Mouse (Mus musculus): Measurements from ENCODE around the gene Traf1.
A peak's percentile ranks its signal among the peaks of the same experiment; 100 is the strongest.

Traf1 gene

DNA sequence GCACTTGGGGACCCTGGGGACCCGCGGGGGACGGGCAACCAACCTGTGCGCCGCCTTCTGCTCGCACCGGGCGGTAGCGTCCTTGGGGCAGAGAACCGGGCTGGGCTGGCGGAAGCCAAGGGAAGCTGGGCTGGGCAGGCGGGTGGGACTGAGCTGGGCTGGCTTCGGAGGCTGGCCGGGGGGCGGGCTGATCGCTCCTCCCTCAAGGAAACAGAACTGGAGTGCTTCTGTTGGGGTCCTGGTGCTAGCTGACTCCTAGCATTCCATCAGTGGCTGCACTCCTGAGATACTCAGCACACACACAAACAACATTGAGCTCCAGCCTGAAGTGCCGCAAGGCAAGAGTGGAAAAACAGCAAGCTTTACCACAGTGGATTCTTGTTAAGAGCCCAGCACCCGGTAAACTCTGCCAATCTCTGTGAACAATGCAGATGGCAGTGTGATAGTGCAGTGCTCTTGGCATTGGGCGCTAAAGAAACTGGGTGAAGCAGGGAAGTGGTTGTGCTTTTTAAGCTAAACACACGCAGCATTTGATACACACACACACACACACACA lies at the start of gene Traf1:
TSS of gene Traf1 (minus strand) at position 292 of the 556 bp plus-strand sequence.
- peak in 1 of 2 experiments; percentile 37 for DNase-seq (ENCODE audit: low read depth in 1 of 2, low spot score in 2 of 2)

- no peak for DNase-seq (ENCODE audit: low read depth in 1 of 2, low spot score in 2 of 2)
Observed at GRCm38 (mm10) chr2:34998956-34999355, 37.4 kb upstream of the Traf1 start.

GRCm38 (mm10) chr2:34996506-34996905 lies 34.9 kb upstream of the Traf1 start:
- DNase-seq (ENCODE audit: low read depth in 1 of 2, low spot score in 2 of 2), result no peak

DNA sequence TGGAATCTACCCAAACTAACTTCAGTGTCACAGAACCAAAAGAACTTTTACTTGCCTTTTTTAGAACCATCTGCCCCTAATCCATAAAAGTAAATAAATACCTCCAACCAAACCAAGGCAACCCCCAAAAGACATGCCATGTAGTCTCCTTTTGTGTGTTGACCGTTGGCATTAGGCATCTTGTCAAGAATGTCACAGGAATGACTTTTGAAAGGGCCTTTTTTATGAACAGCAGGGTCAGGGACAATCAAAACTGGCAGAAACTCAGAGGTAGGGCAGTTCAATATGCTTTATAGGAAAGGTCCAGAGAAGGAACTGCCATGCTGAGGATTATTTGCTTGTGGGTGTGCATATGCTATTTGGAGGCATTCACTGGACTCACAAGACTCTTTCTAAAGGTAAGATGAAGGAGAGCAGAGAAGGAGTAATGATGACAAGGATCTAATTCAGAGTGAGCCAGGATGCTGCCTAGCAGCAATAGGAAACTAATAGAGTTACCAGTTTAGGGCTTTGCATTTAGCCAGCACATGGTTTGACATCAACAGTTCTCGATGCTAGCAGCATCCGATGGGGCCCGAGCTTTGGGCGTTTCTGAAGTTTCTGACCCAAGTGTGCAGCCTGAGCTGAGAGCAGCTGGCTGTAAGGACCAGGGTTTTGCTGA lies 32.3 kb upstream of the Traf1 start:
- no peak for DNase-seq (ENCODE audit: low read depth in 1 of 2, low spot score in 2 of 2)

GRCm38 (mm10) chr2:34992729-34993695 lies 31.4 kb upstream of the Traf1 start:
- no peak for DNase-seq (ENCODE audit: low read depth in 1 of 2, low spot score in 2 of 2)

DNA sequence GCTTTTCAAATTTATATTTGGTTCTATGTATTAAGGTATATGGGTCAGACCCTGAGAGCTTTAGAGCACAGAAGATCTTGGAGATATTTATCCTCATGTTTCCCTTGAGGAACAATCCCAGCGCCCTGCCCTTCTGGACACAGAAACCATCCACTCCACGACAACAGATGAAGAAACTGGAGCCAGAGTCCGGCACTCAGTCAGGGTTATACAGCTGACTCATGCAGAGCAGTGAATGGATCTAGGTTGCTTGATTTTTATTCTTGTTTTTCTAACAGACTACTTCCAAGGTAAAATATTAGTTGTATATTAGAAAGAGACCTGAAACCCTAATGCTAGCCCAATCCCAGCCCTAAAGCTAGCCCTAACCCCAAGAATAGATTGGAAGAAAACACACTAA lies 30.4 kb upstream of the Traf1 start:
- DNase-seq (ENCODE audit: low read depth in 1 of 2, low spot score in 2 of 2), result no peak

- DNase-seq (ENCODE audit: low read depth in 1 of 2, low spot score in 2 of 2), result no peak
Observed at GRCm38 (mm10) chr2:34989749-34990148, 28.2 kb upstream of the Traf1 start.

GRCm38 (mm10) chr2:34987595-34987994 lies 26.0 kb upstream of the Traf1 start:
- DNase-seq (ENCODE audit: low read depth in 1 of 2, low spot score in 2 of 2), result no peak

DNA sequence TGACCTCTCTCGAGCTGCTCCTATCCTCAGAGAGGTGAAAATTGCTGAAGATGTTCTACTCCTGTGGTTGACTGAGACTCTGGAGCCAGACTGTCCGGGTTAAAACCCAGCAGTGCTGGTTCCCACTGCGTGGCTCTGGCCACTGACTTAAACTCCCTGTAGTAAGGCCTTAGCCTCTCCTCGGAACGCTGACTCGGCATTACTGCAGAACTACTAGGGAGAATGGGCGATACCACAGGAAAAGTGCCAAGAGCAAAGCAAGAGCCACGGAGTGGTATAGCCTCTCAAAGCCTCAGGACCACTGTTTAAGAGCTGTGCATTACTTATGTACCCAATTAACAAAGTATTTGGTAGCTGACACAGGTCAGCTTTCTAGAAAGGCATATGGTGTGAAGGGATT lies 23.3 kb upstream of the Traf1 start:
- DNase-seq (ENCODE audit: low read depth in 1 of 2, low spot score in 2 of 2), result no peak

DNA sequence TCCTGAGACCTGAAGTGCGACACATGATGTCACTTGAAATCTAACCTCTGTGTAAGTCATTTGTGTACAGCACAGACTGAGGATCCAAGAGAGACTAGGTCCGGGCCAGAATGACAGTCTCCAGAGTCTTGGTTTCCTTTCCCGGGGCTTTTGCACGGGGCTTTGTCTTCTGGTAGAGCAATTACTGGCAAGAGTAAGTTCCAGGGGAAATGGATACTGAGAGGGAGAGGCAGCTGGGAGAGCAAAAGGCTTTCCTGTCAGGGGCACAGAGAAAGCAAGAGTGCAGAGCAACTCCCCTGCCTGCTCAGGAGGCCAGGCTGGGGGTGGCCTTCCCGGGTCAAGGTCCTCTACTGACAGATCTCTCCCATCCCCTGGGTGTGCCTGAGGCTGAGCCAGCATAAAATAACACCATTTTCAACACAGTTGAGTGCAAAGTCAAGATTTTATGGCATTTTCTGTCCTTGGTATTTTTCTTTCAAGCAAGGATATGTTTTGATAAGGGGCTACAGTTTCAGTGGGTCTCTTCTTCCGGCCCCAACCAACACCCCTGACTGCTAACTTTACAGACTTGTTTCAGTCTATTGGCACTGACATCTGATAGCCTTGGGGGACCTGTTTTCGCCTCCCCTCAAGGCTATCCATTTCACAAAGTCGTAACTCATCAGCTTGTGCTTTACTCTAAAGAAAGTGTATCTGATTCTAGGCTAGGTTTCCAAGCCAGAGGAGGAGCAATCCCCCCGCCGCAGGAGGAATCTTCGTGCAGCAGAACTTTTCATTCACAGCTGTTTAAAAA lies 21.5 kb upstream of the Traf1 start:
- no peak for DNase-seq (ENCODE audit: low read depth in 1 of 2, low spot score in 2 of 2)

DNA sequence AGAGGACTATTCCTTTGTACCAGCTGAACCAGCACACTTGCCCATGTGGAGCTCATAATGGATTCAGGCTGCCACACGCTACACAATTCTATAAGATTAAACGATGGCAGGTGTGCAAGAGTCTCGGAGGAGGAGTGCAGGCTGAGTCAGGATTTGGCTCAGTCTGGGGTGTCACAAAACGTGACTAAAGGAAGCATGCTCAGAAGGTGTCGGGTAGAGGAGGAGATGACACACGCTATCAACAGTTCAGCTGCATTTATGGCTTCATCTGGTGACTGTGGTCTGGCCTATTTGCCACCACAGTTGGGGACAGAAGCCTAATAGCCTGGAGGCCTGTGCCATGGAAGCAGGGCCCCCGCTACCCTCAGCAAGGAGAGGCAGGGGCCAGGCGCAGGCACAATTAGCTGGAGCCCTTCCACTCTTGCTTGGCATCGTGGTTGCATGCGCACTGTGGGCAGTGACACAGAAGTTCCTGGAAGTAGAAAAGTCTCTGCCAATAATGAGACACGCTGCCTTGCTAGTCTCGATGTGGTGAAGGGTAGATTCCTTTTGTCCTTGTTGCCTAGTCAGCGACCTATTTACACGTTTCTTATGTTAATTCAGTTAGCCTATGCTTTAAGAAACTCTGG lies 20.6 kb upstream of the Traf1 start:
- DNase-seq (ENCODE audit: low read depth in 1 of 2, low spot score in 2 of 2), result no peak

- DNase-seq (ENCODE audit: low read depth in 1 of 2, low spot score in 2 of 2), result no peak
Observed at GRCm38 (mm10) chr2:34979459-34980011, 18.0 kb upstream of the Traf1 start.

- no peak for DNase-seq (ENCODE audit: low read depth in 1 of 2, low spot score in 2 of 2)
Observed at GRCm38 (mm10) chr2:34978226-34978625, 16.7 kb upstream of the Traf1 start.

DNA sequence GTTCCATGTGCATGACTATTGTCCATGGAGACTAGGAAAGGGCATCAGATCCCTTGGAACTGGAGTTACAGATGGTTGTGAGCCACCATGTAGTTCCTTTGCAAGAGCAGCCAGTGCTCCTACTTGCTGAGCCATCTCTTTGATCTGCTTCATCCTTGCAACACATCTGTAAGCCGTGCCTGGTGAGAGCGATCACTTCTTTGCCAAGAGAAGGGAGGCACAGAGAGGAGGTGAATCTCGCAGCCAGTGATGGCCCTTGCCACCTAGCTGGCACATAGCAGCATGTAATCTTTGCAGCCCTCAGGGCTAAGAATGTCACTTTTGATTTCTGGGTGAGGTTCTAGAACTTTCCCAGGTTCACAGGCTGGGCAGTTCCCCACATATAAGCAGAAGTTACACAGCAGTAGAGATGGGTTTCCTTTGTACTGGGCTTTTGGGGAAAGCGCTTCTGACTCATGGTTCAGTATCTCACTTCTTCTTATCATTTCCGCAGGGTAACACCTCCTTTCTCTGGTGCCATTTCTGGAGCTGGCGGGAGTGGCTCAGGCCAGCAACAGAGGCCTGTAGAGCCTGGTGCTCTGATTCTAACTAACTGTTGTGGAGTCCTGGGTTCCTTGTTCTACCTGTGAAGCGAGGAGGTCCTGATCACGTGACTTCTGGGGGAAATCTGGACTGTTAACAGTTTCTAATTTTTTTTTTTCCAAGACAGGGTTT lies 15.5 kb upstream of the Traf1 start:
- peak; percentile 41 to 65 for DNase-seq (ENCODE audit: low read depth in 1 of 2, low spot score in 2 of 2)

GRCm38 (mm10) chr2:34976447-34976846 lies 14.9 kb upstream of the Traf1 start:
- DNase-seq (ENCODE audit: low read depth in 1 of 2, low spot score in 2 of 2), result peak in 1 of 2 experiments; percentile 48

GRCm38 (mm10) chr2:34973087-34973486 lies 11.5 kb upstream of the Traf1 start:
- no peak for DNase-seq (ENCODE audit: low read depth in 1 of 2, low spot score in 2 of 2)

- no peak for DNase-seq (ENCODE audit: low read depth in 1 of 2, low spot score in 2 of 2)
Observed at GRCm38 (mm10) chr2:34971080-34971888, 9.7 kb upstream of the Traf1 start.

DNA sequence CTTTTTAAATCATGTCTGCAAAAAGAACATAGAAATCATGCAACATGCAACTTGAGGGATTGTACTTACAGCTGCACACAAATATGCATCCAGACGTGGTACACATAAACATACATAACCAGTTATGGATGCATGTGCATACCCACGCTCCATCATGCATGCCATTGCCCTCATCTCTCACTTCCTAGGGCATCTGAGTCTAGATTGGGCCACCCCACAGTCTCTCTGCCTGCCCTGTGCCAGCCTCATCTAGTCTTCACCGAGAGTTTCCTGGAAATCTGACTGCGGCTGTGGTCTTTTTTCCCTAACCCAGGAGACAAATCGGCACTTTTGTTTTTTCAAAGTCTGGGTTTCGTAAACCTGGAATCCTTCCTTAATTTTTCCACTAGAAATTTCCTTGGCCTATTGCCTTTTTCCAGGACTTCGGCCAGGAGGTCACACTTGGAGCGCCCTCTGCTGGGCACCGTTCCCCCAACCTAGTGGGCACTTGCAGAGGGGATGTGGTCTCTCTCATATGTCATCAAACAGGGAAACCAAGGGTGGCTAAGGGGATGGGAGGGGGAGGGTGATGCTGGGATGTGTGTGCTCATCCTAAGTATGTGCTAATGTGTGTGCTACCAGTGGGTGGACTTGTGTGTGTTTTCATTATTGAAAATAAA lies 8.6 kb upstream of the Traf1 start:
- peak in 1 of 2 experiments; percentile 41 for DNase-seq (ENCODE audit: low read depth in 1 of 2, low spot score in 2 of 2)
